21 mouse cellular contexts compared by ENCODE assay signal in the genomic region with DNA sequence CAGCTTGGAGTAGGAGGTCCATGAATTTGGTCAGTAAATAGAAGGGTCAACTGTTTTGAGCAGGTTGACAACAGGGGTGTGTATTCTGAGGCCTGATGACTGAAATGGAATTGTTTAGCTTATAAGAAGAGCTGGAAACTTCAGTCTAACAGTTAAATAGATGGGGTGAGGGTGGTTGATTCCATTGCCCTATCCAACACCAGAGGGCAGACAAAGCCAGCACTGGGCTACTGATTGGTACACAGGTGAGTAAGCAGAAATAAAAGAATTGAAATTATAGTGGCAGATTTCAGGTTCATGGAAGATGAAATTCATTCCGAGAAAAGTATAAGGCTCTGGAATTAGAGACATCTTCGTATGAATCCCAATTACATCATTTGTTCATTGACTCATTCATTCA.
A peak's percentile ranks its signal among the peaks of the same experiment; 100 is the strongest.
DNase-seq lines count a peak whose midpoint lies in the region; ATAC-seq and TF ChIP-seq lines count a peak whose summit lies in the region.
"Had no signal": no experiment of that assay in that cellular context is flagged by ENCODE, and none has a peak within 500 bp of the region (broad histone marks: within the 10 kb centered on the region; RNA-seq: fewer than 3 reads in every experiment).

No protein-coding gene starts in this region.

- ATAC-seq in kidney, postnatal 0 days (replicated peaks; ENCODE audit: low FRiP score, low read depth): no peak
- ATAC-seq: liver, postnatal 0 days had no signal

- DNase-seq in cerebellum, adult 8-10 months: peak; percentile 6
- no peak for DNase-seq in cerebellum, adult 11 months
- no peak for DNase-seq in kidney, postnatal 0 days (ENCODE audit: low spot score)
- no peak for DNase-seq in kidney, adult 9 months
- DNase-seq in brain, adult 2 months (ENCODE audit: low read depth, low spot score): peak; percentile 30
- DNase-seq in cerebellum, postnatal 36 days: peak; percentile 19 to 30
- no peak for DNase-seq in left cerebral cortex, adult 18-20 months (ENCODE audit: low spot score in 2 of 2)
- no peak for DNase-seq in thymus, adult 18-20 months
- DNase-seq: adrenal gland, postnatal 14 days; gastrocnemius, adult 2 months; heart, postnatal 14 days; kidney, postnatal 10 days; liver, postnatal 0 days; spleen, adult 18-20 months had no signal

- 90% methylated on average over 2 of the region's 2 CpGs for WGBS in kidney, postnatal 0 days

- peak; percentile 42; the same call in 1 of the 2 replicates for TF ChIP-seq CTCF in kidney, postnatal 0 days (IDR thresholded peaks at IDR 0.05; ENCODE audit: low read depth)

- no peak overlapping the region for H3K9ac ChIP-seq in kidney, postnatal 0 days (ENCODE audit: low read depth, low read length)
- H3K9ac ChIP-seq: hindbrain, embryonic 12.5 days; liver, postnatal 0 days; neural tube, embryonic 12.5 days had no signal

- H3K4me3 ChIP-seq in kidney, postnatal 0 days (replicated peaks; ENCODE audit: low read depth, low read length): no peak overlapping the region
- H3K4me3 ChIP-seq: forebrain, embryonic 10.5 days; gastrocnemius, adult 2 months; hindbrain, embryonic 12.5 days; limb, embryonic 10.5 days; megakaryocyte, embryonic 14.5 days; neural tube, embryonic 12.5 days had no signal

- no peaks in the 10 kb centered on the region for H3K4me1 ChIP-seq in kidney, postnatal 0 days (replicated peaks; ENCODE audit: insufficient read depth, low read length)
- H3K4me1 ChIP-seq: hindbrain, embryonic 12.5 days; limb, embryonic 10.5 days; megakaryocyte, embryonic 14.5 days; neural tube, embryonic 12.5 days had no signal

- H3K27ac ChIP-seq in kidney, postnatal 0 days: no peak overlapping the region
- H3K27ac ChIP-seq: forebrain, embryonic 10.5 days; gastrocnemius, adult 2 months; hindbrain, embryonic 12.5 days; limb, embryonic 10.5 days; neural tube, embryonic 12.5 days had no signal

- no peaks in the 10 kb centered on the region for H3K36me3 ChIP-seq in kidney, postnatal 0 days (ENCODE audit: insufficient read depth, low read length)
- H3K36me3 ChIP-seq: forebrain, embryonic 10.5 days; G1E; hindbrain, embryonic 12.5 days; limb, embryonic 10.5 days; neural tube, embryonic 12.5 days had no signal

- no peaks in the 10 kb centered on the region for H3K9me3 ChIP-seq in kidney, postnatal 0 days (replicated peaks; ENCODE audit: low read length)
- H3K9me3 ChIP-seq: forebrain, embryonic 10.5 days; hindbrain, embryonic 12.5 days; limb, embryonic 10.5 days; neural tube, embryonic 12.5 days had no signal

- no peak overlapping the region for H3K4me2 ChIP-seq in kidney, postnatal 0 days (ENCODE audit: low read length)
- H3K4me2 ChIP-seq: heart, embryonic 11.5 days; hindbrain, embryonic 12.5 days; neural tube, embryonic 12.5 days had no signal

- H3K27me3 ChIP-seq in kidney, postnatal 0 days (ENCODE audit: insufficient read depth, low read length): no peaks in the 10 kb centered on the region
- H3K27me3 ChIP-seq: hindbrain, embryonic 12.5 days; megakaryocyte, embryonic 14.5 days; neural tube, embryonic 12.5 days had no signal

Comparison
In these comparisons a context has a peak if more than half of its experiments do, and no peak if none do; other contexts are left out.
1. DNase-seq: peak in cerebellum, adult 8-10 months (single experiment), brain, adult 2 months (single experiment) and cerebellum, postnatal 36 days (2 of 2); none in cerebellum, adult 11 months (single experiment), kidney, postnatal 0 days (single experiment), kidney, adult 9 months (single experiment), left cerebral cortex, adult 18-20 months (0 of 2) and thymus, adult 18-20 months (0 of 2).